Mouse (Mus musculus): Measurements from ENCODE around the gene Ubr2.

DNA sequence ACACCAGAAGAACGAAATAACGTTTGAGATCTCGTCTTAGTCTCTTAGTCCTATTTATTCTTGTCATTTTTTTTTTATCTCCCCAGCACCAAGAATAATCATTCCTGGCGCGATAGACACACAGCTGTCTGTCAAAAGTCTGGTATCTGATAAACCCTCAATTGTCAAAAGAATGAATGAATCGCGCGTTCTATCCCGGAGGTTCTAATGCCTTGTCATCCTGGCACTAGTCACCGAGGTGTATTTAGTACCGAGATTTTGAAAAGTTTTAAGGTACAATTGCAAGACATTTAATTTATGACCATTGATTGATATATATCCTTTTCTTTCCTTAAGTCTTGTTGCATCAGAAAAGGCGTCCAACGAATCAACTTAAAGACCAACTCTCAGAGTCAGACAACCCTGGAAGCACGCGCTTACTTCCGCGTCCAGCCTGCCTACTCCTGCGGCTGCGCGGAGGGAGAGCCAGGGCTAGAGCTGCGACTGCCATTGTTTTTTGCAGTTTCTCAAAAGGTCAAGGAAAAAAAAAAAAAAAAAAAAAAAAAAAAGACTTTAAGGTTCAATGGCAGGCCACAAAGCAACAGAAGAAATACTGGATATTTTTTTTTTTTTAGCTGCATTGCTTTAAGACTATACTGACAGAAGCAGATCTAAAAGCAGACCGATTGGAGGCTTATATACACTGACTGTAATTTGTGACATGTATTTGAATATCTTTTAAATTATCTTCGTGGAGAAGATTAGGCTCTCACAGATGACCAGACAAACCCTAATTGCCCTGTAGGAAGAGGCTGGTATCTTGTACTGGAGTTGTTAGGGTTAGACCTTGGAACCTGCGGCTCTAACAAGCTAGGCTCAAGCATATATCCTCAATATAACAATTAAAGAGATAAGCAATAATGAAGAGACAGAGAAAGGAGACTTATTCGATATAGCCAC is 635 bp upstream of the Ubr2 start:
- TF ChIP-seq CTCF (conservative IDR thresholded peaks at IDR 0.05 in 1 of 2, IDR thresholded peaks at IDR 0.05 in 1 of 2; ENCODE audit: low read depth in 2 of 2, low read length in 2 of 2) (no peak), MAFK (IDR thresholded peaks at IDR 0.05; ENCODE audit: insufficient replicate concordance, low read length) (no peak), ETS1 (conservative IDR thresholded peaks at IDR 0.05; ENCODE audit: low read depth, low read length) (no peak), NELFE (IDR thresholded peaks at IDR 0.05; ENCODE audit: low read depth, low read length) (peak; percentile 85), POLR2AphosphoS2 (IDR thresholded peaks at IDR 0.05; ENCODE audit: low read depth, low read length) (no peak), CHD1 (IDR thresholded peaks at IDR 0.05; ENCODE audit: low read depth, low read length) (peak; percentile 90; the same call in 1 of the 2 replicates), POLR2A (IDR thresholded peaks at IDR 0.05; ENCODE audit: low read depth, low read length) (no peak; the same call in 1 of the 2 replicates), USF1 (IDR thresholded peaks at IDR 0.05; ENCODE audit: low read depth, low read length) (no peak), ZC3H11A (IDR thresholded peaks at IDR 0.05; ENCODE audit: low read depth, low read length) (no peak)

Measured in CH12.LX (cell line).